Mouse (Mus musculus) heart, adult 2 months (tissue): ENCODE data around the gene Stard3. TPM values are rescaled to one million over a fixed set of nuclear protein-coding genes. Genes with fewer than 3 reads are reported as not detected.

Source experiments
- DNase-seq, 2 experiments: peaks; one replicate each; pipeline ENCODE4 v3.0.0; 2021
- H3K27ac ChIP-seq: fragments of 200-600 bp; 2 replicates; pipeline ENCODE4 v1.8.1; 2022
- H3K27me3 ChIP-seq: fragments of 200-500 bp; 2 replicates; pipeline ENCODE4 v1.6.1; 2012; ENCODE audit warnings: mild to moderate bottlenecking, low read length, inconsistent platforms, mixed read lengths; ENCODE audit not compliant: control insufficient read depth, insufficient read depth
- H3K36me3 ChIP-seq: fragments of 200-500 bp; 2 replicates; pipeline ENCODE4 v1.6.1; 2012; ENCODE audit warnings: low read length, inconsistent platforms; ENCODE audit not compliant: control insufficient read depth, insufficient read depth
- H3K4me1 ChIP-seq: fragments of 200-500 bp; 2 replicates; pipeline ENCODE4 v1.6.1; 2011; ENCODE audit warnings: low read length; ENCODE audit not compliant: control insufficient read depth, insufficient read depth
- H3K4me3 ChIP-seq: fragments of 200-600 bp; 2 replicates; pipeline ENCODE4 v1.8.1; 2022
- H3K79me2 ChIP-seq: fragments of 200-500 bp; replicated peaks from 2 replicates; pipeline ENCODE4 v1.6.1; 2012; ENCODE audit warnings: mild to moderate bottlenecking, inconsistent platforms, low read length, moderate library complexity, mixed read lengths; ENCODE audit not compliant: control insufficient read depth, insufficient read depth
- H3K9ac ChIP-seq: fragments of 200-500 bp; 2 replicates; pipeline ENCODE4 v1.6.1; 2012; ENCODE audit warnings: low read depth, mild to moderate bottlenecking, control low read depth, inconsistent platforms, low read length, mixed read lengths
- CTCF ChIP-seq: fragments of 200-600 bp; IDR thresholded peaks from 2 replicates; pipeline ENCODE4 v1.8.1; 2022; ENCODE audit warnings: antibody characterized with exemption, mild to moderate bottlenecking, moderate library complexity
- EP300 ChIP-seq: fragments of 200-500 bp; IDR thresholded peaks from 2 replicates; pipeline ENCODE4 v1.6.1; 2011; ENCODE audit warnings: low read depth, low read length, control low read depth; ENCODE audit not compliant: insufficient read depth
- POLR2A ChIP-seq: fragments of 200-500 bp; IDR thresholded peaks from 2 replicates; pipeline ENCODE4 v1.6.1; 2011; ENCODE audit warnings: mild to moderate bottlenecking, low read depth, low read length, control low read depth; ENCODE audit not compliant: insufficient read depth
- whole genome bisulfite sequencing: fragments of 180-500 bp; shearing (Covaris S2); methylation state at CpG from one replicate; pipeline ENCODE4 v1.1.7; 2018; 5-methylcytosine and 5-hydroxymethylcytosine counted together
- intact Hi-C: fragments of 180-260 bp; cut with DNase I; formaldehyde crosslinking; loops from one replicate; pipeline ENCODE4 v1.15.1; 2025
- polyA plus RNA-seq: library from polyadenylated mRNA; depleted of rRNA; stranded (reverse); fragments of >200 nt; gene quantifications from 2 replicates; pipeline ENCODE4 v1.2.3, GENCODE M21; 2012
- total RNA-seq, 2 experiments: library from RNA; stranded (reverse); gene quantifications; 2 replicates each; pipeline ENCODE4 v1.2.3; 2021

Gene Stard3
- total and polyA plus RNA-seq, 3 experiments: 19.0 to 58.3 (median 24.3) TPM

DNA sequence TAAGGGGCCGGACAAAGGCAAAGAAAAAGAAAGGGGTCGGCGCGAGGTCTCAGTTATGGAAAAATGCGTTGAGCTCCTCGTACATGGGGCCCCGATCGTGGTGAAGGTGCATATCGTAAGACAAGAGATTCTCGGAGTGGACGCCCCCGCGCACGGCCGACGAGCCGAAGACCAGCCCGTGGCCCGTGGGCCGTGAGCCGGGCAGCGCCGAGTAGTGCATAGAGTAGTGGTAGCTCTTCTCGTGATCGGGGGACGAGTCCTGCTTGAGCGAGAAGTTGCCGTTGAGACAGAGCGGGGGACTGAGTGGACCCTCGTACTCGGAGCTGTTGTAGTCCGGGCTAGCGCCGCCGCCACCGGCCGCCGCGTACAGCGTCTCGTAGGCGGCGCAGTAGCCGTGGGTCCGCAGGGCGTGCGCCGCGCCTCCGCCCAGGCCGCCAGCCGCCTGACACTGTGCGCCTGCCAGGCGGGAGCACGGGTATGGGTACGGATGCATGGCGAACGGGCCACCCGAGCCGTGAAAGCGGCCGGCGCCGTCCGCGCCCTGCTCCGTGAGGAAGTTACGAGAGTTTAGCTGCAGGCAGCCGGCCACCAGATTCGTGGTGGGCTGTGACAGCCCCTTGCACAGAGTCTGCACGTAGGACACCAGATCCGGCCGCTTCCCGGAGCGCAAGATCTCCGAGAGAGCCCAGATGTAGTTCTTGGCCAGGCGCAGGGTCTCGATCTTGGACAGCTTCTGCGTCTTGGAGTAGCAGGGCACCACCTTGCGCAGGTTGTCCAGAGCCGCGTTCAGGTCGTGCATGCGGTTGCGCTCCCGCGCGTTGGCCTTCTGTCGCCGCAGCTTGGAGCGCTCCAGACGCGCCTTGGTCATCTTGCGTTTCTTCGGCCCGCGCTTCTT lies 30.8 kb upstream of the Stard3 start:
- DNase-seq: peak in 1 of 2 experiments; percentile 22
- intact Hi-C loops: loop anchor here (5.0 kb wide), 1 partner anchor 65 kb away; no protein-coding TSS in a partner anchor
- TF ChIP-seq CTCF (no peak), POLR2A (no peak), EP300 (no peak)
- H3K27me3 ChIP-seq: peaks cover 36% of the 10 kb centered on the region
- no peaks in the 10 kb centered on the region for H3K79me2 ChIP-seq
- H3K36me3 ChIP-seq: no peaks in the 10 kb centered on the region
- WGBS: 2% methylated on average over 97 of the region's 97 CpGs
- no peak overlapping the region for H3K9ac ChIP-seq
- no peaks in the 10 kb centered on the region for H3K4me1 ChIP-seq
- H3K4me3 ChIP-seq: peak overlapping the region; percentile 32
- H3K27ac ChIP-seq: no peak overlapping the region

DNA sequence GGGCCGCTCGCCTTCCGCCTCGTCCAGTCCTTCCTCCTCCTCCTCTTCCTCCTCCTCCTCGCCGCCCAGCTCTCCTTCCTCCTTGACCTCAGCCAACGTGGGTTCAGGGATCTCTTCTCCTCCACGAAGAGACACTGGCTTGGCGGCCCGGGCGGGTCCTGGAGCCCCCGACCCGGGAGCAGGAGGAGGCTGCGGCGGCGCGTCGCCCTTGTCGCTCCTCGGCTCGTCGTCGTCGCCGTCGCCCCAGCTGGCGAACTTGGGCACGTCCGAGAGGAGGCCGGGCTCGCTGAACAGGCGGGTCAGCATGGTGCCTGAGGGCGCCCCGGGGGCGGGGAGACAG lies 30.2 kb upstream of the Stard3 start:
- Histone ChIP-seq H3K27me3 (peaks cover 36% of the 10 kb centered on the region), H3K4me1 (no peaks in the 10 kb centered on the region), H3K36me3 (no peaks in the 10 kb centered on the region), H3K9ac (no peak overlapping the region), H3K79me2 (no peaks in the 10 kb centered on the region), H3K27ac (no peak overlapping the region), H3K4me3 (peak overlapping the region; percentile 32)
- no peak for TF ChIP-seq POLR2A
- TF ChIP-seq CTCF: no peak
- no peak for TF ChIP-seq EP300
- intact Hi-C loops: loop anchor here (5.0 kb wide), 1 partner anchor 66 kb away; no protein-coding TSS in a partner anchor
- no peak for DNase-seq
- WGBS: 2% methylated on average over 35 of the region's 35 CpGs

DNA sequence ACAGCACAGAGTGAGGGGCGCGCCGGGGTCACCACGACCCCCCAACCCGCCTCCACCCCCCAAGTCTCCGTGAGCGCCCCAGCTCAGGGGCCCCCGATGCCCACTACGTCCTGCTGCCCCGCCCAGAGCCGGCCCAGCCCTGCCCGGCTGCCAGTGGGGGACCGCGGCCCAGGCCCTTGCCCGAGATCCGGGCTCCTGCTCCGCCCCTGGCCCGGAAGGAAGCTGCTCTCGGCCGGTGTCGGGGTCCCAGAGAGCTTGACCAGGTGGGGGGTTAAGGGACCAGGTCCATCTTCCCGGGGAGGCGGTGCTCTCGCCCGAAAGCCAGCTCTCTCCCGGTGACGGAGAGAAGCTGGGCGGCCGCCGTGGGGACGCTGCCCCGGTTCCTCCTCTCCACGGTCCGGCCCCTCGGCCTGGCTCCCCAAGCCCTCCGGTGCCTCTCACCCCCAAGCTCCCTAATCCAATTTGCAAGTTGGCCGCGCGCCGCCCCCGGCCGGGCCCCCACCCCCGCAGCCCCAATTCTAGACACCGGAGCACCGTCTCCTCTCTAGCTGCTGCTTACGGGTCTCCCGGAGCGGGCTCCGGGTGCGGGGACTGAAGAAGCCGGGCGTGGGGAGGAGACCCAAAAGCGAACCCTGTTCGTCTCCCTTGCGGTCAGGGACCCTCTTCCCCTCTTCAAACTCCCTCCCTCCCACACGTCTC lies 29.6 kb upstream of the Stard3 start:
- peak in 1 of 2 experiments; percentile 42 for DNase-seq
- no peaks in the 10 kb centered on the region for H3K36me3 ChIP-seq
- no peak for TF ChIP-seq CTCF
- no peak for TF ChIP-seq EP300
- TF ChIP-seq POLR2A: no peak
- peak overlapping the region; percentile 32; the same call in 1 of the 2 replicates for H3K4me3 ChIP-seq
- H3K4me1 ChIP-seq: no peaks in the 10 kb centered on the region
- H3K27me3 ChIP-seq: peaks cover 36% of the 10 kb centered on the region
- H3K79me2 ChIP-seq: no peaks in the 10 kb centered on the region
- no peak overlapping the region for H3K9ac ChIP-seq
- WGBS: 3% methylated on average over 53 of the region's 56 CpGs
- no peak overlapping the region for H3K27ac ChIP-seq
- intact Hi-C loops: loop anchor here (5.0 kb wide), 1 partner anchor 66 kb away; no protein-coding TSS in a partner anchor

DNA sequence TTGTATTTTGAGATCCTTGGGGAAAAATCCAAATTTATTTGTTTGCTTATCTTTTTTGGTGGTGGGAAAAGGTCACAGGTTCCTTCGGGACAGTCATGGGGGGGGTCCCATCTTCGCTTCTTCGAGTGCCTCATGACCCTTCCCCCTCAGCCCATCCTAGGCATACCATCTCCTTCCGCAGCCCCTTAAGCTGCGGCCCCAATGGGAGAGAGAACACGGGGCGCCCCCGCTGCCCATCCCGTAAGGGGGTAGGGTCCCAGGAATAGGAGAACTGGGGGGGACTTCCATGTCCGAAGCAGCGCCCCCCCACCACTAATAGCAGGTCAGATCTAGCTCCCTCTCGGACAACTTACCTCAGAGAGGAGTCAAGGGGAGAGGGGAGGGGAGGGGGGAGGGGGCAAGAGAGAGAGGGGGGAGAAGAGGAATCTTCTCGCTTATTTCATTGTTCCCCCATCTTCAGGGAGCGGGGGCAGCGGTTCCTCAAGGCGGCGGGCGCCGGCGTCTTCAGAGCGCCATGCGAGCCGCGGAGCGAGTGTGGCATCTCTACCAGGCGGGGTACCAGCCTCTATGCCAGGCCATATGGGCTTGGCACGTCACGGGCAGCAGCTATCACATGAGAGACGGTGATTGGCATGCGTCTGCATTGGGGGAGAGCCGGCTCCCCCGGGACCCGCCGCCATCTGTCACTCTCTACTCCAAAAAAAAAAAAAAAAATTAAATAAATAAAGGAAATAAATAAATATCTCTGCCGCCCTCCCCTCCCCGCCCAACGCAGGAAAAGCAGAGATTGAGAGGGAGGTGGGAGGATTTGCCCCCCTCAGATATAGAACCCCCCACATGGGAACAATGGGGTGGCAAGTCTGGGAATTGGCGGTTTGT lies 28.8 kb upstream of the Stard3 start, which contains the start of gene Neurod2:
TSS of gene Neurod2 (minus strand) at position 568 of the 879 bp plus-strand sequence.
- 4% methylated on average over 38 of the region's 38 CpGs for WGBS
- H3K4me3 ChIP-seq: peak within 1 kb of the TSS; percentile 32; the same call in 1 of the 2 replicates
- peaks cover 37% of the 10 kb centered on the region for H3K27me3 ChIP-seq
- intact Hi-C loops: loop anchor here (5.0 kb wide), 1 partner anchor 67 kb away; no protein-coding TSS in a partner anchor
- H3K36me3 ChIP-seq: no peaks in the 10 kb centered on the region
- H3K79me2 ChIP-seq: no peaks in the 10 kb centered on the region
- no peak for TF ChIP-seq EP300
- TF ChIP-seq CTCF: no peak
- TF ChIP-seq POLR2A: no peak
- no peaks in the 10 kb centered on the region for H3K4me1 ChIP-seq
- H3K27ac ChIP-seq: no peak within 1 kb of the TSS
- DNase-seq: no peak
- no peak within 1 kb of the TSS for H3K9ac ChIP-seq

DNA sequence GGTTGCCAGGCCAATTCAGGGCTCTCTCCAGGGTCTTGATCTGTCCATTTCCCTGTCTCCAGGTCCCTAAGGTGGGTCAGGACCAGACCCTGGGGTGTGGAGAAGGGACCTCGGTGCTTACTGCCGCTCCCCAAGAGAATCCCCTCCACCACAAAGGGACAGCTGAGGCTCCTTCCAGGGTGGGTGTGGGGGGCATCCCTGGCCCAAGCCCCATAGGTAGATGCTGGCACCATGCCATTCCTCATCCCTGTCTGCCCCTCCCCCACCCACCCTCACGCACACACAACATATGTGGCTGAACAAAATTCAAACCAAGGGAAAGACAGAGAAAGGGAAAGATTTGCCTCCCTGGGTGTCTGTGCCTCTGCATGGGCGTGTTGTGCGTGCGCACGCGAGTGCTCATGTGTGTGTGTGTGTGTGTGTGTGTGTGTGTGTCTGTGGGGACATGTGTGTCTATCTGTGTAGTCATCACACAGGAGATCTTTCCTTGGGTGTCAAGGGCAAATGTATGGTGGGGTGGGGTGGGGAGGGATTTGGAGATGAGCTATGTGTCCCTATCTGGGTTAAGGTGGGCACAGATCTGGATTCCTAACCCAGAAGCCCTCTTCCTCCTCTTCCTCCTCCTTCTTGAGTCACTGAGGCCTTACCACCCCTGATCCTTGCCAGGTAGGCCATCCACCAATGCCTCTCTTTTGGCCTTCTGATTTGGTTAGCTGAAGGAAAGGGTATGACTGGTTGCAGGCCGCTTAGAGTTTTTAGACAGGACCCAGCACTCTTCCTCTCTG lies 28.0 kb upstream of the Stard3 start:
- Histone ChIP-seq H3K27ac (no peak overlapping the region), H3K79me2 (no peaks in the 10 kb centered on the region), H3K4me1 (no peaks in the 10 kb centered on the region), H3K27me3 (peaks cover 40% of the 10 kb centered on the region), H3K36me3 (no peaks in the 10 kb centered on the region), H3K4me3 (no peak overlapping the region), H3K9ac (no peak overlapping the region)
- no peak for DNase-seq
- 45% methylated on average over 9 of the region's 9 CpGs for WGBS
- TF ChIP-seq EP300: no peak
- no peak for TF ChIP-seq CTCF
- no peak for TF ChIP-seq POLR2A
- intact Hi-C loops: loop anchor here (5.0 kb wide), 1 partner anchor 68 kb away; no protein-coding TSS in a partner anchor
